Mouse (Mus musculus) heart, postnatal 0 days (tissue): ENCODE measurements at regions not wholly inside any gene's neighbourhood (a gene's known extent, or its start where the extent isn't known, plus 50 kb on each side); places are given as distances from the start of the nearest gene placed in this dataset.

Experiments
- CTCF ChIP-seq: IDR thresholded peaks from 2 replicates; pipeline ENCODE4 v1.5.1; 2016; ENCODE audit warnings: antibody characterized with exemption, control low read depth, low read depth
- EP300 ChIP-seq: IDR thresholded peaks from 2 replicates; pipeline ENCODE4 v1.6.1; 2016; ENCODE audit warnings: antibody characterized with exemption, low read depth

DNA sequence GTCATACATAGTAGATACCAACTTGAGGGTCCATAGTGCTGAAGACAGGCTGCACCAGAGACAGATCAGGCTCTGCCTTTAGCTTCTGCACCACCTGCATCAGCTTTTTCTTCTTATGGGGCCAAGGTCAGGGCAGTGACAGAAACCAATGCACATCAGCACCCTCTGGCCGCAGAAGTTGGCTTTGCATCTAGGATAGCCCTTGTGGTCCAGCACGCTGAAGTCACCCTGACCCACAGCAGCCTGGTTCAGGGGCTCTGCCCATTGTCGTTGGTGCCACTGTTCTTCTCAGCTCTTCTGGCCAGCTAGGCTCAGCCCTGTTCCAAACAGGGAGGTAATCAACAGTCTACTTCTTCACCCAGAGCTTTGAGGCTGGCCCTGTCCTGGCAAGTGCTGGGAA lies 427.7 kb upstream of the Nectin3 start:
- peak; percentile 28; the same call in 1 of the 2 replicates for TF ChIP-seq CTCF
- no peak for TF ChIP-seq EP300
